Mouse (Mus musculus) T-helper 2 cell (primary cell): ENCODE measurements around the gene Gm3012.
"Not testable (repeated sequence)": the region's sequence is repeated elsewhere in the genome, so short reads cannot be mapped to it uniquely, and the experiment has no call there.

Source experiments
- in situ Hi-C: fragments of 300-600 bp; cut with MboI, MseI; formaldehyde crosslinking; loops from one replicate; pipeline ENCODE4 v1.15.1; 2025; ENCODE audit warnings: high pct_unique_total_duplicates

Gene Gm3012

GRCm38 (mm10) chr14:3634212-3634611 lies at the start of gene Gm3012:
Gene Gm3012 (plus strand): TSS chr14:3634512.
- in situ Hi-C loops: not testable (repeated sequence)

- in situ Hi-C loops: loop anchor here (25.0 kb wide), 1 partner anchor 239 kb away; the partner anchor contains the start of gene Gm10409
Observed at GRCm38 (mm10) chr14:3651730-3652129, 17.4 kb downstream of the Gm3012 start, which contains the start of gene Gm3020. Gene Gm3020 (plus strand): TSS chr14:3652030.

- in situ Hi-C loops: not testable (repeated sequence)
Observed at GRCm38 (mm10) chr14:3688483-3688882, 54.2 kb downstream of the Gm3012 start, which contains the start of gene Gm3043. Gene Gm3043 (plus strand): TSS chr14:3688783.
